Mouse (Mus musculus): ENCODE data around the gene Dnali1.

Dnali1 gene

DNA sequence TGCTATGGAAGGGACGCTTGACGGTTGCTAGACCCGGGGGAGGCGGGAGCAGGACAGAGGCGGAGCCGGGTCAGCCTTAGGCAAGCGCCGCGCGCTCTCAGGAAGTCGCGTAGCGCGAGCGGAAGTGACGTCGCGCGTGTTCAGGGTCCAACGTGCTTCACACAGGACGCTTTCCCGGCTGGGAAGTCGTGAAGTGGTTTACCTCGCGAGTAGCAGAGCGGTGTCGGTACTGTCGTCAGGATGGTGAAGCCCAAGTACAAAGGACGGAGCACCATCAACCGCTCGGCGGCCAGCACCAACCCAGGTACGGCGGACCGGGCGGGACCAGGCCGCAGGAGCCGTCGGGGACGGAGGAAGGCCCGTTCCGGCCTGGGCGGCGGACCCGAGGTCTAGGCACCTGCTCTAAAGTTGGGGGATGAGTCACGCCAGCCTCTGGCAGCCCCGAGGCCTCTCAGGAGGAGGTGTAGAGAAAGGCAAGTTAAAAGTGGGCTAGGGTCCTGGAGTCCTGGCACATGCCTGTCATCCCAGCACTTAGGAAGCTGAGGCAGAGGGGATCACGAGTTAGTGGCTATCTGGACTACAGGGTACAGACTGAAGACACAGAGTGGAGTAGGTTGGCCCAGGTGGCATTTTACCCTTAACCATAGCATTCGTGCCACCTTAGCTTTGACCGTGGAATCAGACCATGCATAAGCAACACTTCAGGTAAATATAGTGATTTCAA lies 35.5 kb downstream of the Dnali1 start:
- peak; percentile 90 for DNase-seq

GRCm38 (mm10) chr4:125020780-125021538 lies 44.5 kb downstream of the Dnali1 start:
- no peak for DNase-seq

DNA sequence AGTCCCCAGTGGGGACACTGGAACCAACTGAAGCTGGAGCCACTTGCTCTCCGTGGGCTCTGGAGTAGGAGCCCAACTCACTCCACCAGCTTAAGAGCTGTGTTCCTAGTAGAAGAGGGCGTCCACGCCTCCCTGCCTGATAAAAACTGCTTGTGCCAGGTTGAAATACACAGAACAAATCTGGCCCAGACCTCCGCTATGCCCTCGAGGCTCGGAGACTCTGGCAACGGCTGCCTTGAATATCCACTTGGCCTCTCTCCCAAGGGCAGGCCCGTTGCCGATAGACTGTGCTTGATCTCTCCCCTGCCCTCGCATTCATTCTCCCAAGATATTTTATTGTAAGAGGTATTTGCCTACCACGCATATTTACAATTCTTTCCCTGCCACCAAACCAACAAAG lies 48.1 kb downstream of the Dnali1 start:
- no peak for DNase-seq

DNA sequence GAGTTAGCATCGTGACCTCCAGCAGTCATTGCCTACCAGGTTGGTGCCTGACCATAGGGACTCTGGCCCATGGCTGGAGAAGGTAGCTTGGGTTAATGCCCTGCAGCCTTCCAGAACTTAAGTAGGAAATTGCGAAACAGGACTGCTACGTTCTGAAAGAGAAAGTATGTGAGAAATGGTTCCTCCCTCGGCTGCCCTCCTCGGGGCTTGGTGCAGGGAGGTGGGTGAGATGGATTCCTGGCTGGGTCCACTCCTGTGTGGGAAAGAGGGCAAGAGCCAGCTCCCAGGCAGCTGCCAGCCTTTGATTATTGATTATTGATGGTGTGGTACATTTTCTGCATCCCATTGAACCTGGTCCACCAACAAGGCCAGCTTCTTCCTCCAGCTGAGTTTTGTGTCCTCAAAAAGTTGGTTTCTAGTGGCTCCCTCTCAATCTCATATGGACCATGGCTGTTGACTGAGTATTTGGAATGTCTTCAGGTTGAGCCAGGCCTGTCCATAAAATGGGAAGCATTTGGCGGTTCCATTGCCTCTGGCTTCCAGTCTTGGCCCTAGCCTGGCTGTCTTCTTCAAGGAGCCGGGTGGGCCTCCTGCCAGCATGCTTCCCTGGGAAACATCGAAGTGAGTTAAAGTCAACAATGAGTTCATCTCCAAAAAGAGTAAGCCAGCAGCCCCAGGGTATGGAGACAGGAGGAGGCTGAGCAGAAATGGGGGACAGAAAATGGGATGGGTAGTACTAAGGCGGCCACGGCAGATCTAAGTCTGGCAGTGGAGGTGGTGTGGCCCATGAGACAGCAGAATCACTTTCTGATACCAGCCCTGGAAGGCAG lies 49.5 kb downstream of the Dnali1 start, which contains the start of gene Gnl2:
Gene Gnl2 (plus strand): TSS at position 780 of the 830 bp plus-strand sequence.
- no peak for DNase-seq

DNA sequence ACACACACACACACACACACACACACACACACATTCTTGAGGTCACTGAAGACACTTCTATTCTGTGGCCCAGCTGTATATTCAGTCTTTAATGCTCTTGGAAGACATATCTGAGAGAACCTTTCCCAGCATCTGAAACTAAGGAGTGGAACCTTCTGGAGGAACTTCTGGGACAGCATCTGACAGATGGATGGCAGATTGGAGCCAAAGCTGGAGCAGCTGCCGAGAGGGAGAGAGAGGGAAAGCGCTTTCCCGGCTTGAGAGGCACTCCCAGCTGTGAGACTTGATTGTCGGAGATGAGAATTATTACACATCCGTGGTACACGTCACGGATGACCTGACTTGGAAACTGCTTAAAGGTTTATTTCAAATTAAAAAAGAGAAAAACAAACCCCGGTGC lies 56.8 kb downstream of the Dnali1 start:
- DNase-seq: no peak

DNA sequence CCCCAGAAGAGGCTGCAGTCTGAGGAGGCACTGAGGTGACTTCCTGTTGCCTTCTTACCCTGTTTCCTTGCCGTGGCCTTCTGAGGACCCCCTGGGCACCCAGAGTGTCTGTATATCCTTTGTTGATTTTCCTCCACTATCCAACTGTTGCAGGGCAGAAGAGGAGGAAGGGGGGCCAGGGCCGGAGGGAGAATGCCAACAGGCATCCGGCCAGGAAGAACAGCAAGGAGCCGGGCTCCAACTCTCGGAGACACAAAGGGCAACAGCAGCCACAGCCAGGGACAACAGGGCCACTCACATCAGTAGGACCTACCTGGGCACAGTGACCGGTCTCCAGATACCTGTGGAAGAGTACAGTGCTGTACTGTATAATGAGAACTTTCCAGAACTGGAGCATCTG lies 57.3 kb downstream of the Dnali1 start:
- DNase-seq: no peak

DNA sequence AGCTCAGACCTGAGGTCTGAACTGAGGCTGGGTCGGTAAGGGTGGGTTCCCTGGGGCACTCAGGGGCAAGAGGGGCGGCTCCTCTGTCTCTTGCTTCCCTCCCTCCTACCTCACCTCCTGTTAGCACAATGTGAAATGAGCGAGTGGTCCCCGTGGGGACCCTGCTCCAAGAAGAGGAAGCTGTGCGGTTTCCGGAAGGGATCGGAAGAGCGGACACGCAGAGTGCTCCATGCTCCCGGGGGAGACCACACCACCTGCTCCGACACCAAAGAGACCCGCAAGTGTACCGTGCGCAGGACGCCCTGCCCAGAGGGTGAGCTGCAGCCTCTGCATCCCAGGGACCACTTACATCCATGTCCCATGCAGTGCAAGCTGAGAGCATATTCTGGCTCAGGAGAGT lies 58.0 kb downstream of the Dnali1 start:
- no peak for DNase-seq
